Mouse (Mus musculus) kidney, adult 2 months (tissue): ENCODE measurements around the gene Mrpl10.

Experiments used
- CTCF ChIP-seq: fragments of 200-500 bp; conservative IDR thresholded peaks from 2 replicates; pipeline ENCODE4 v1.5.1; 2011; ENCODE audit warnings: low read depth, mild to moderate bottlenecking, control low read depth, low read length, moderate library complexity, mixed read lengths; ENCODE audit not compliant: insufficient read depth, insufficient read length
- POLR2A ChIP-seq: fragments of 200-500 bp; IDR thresholded peaks from one replicate; pipeline ENCODE4 v1.6.1; 2011; ENCODE audit warnings: low read depth, low read length, control low read depth

DNA sequence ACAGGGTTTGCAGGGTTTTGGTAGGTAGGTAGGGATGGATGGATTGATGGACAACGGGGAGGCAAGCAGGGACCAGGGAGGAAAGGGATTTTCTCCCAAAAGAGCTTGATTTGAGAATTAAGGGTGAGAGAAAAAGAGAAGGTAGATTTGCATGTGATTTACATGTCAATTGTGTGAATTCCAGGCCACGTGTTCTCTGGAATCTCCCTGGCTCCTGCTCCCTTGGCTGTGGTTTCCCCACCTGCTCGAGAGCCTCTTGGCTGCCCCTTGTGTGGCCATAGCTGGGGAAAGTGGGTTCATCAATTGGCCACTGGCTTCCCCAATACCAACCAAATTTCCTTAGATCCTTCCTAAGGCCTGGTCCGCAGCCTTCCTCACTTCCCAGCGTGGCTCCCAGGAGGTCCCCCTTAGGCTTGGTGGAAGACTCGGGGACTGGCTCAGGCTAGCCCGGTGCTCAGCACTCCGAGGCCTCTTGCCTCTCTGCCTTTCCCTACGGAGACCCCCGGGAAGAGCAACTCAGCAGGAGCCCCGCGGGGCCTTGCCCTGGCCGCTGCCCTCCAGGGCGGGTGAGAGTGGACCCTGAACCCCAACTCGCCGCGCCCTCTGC is 44.5 kb upstream of the Mrpl10 start:
- TF ChIP-seq CTCF: no peak
- TF ChIP-seq POLR2A: no peak
